22 mouse cellular contexts compared by ENCODE assay signal in genomic region chr11:54693696-54694095, GRCm38 (mm10).
DNase-seq lines count a peak whose midpoint lies in the region; ATAC-seq and TF ChIP-seq lines count a peak whose summit lies in the region.
"Had no signal": no experiment of that assay in that cellular context is flagged by ENCODE, and none has a peak within 500 bp of the region (broad histone marks: within the 10 kb centered on the region; RNA-seq: fewer than 3 reads in every experiment).

No protein-coding gene starts in this region.

- no peaks in the 10 kb centered on the region for H3K27me3 ChIP-seq in MEL (ENCODE audit: control insufficient read depth in 1 of 2, insufficient read depth in 2 of 2, low read length in 2 of 2)
- H3K27me3 ChIP-seq in liver, embryonic 12.5 days (replicated peaks): no peaks in the 10 kb centered on the region
- no peaks in the 10 kb centered on the region for H3K27me3 ChIP-seq in kidney, embryonic 15.5 days
- H3K27me3 ChIP-seq in midbrain, embryonic 14.5 days (ENCODE audit: control insufficient read depth, insufficient read depth, low read length): no peaks in the 10 kb centered on the region
- H3K27me3 ChIP-seq: embryonic facial prominence, embryonic 15.5 days; heart, embryonic 13.5 days; hindbrain, embryonic 15.5 days; Patski had no signal

- H3K9ac ChIP-seq in MEL (ENCODE audit: control insufficient read depth, low read depth, low read length, poor library complexity, severe bottlenecking): no peak overlapping the region
- no peak overlapping the region for H3K9ac ChIP-seq in liver, embryonic 12.5 days
- H3K9ac ChIP-seq in kidney, embryonic 15.5 days: no peak overlapping the region
- H3K9ac ChIP-seq in midbrain, embryonic 14.5 days (replicated peaks; ENCODE audit: low read length): no peak overlapping the region
- H3K9ac ChIP-seq: embryonic facial prominence, embryonic 15.5 days; heart, embryonic 13.5 days; hindbrain, embryonic 15.5 days had no signal

- no peaks in the 10 kb centered on the region for H3K9me3 ChIP-seq in MEL (replicated peaks; ENCODE audit: insufficient read depth, low read length)
- H3K9me3 ChIP-seq in liver, embryonic 12.5 days (replicated peaks): no peaks in the 10 kb centered on the region
- no peaks in the 10 kb centered on the region for H3K9me3 ChIP-seq in kidney, embryonic 15.5 days (replicated peaks)
- no peaks in the 10 kb centered on the region for H3K9me3 ChIP-seq in midbrain, embryonic 14.5 days (ENCODE audit: control insufficient read depth, low read length)
- H3K9me3 ChIP-seq: embryonic facial prominence, embryonic 15.5 days; forebrain, embryonic 10.5 days; heart, embryonic 13.5 days; hindbrain, embryonic 15.5 days had no signal

- no peak overlapping the region for H3K4me3 ChIP-seq in MEL (ENCODE audit: control insufficient read depth in 1 of 2, insufficient read depth in 1 of 2, low read depth in 2 of 2, low read length in 2 of 2)
- H3K4me3 ChIP-seq in bone marrow macrophage, adult 2 months (ENCODE audit: insufficient read depth, low read length): no peak overlapping the region
- H3K4me3 ChIP-seq in liver, embryonic 12.5 days: no peak overlapping the region
- no peak overlapping the region for H3K4me3 ChIP-seq in kidney, embryonic 15.5 days (replicated peaks)
- H3K4me3 ChIP-seq in midbrain, embryonic 14.5 days (replicated peaks; ENCODE audit: low read depth, low read length): no peak overlapping the region
- H3K4me3 ChIP-seq: embryonic facial prominence, embryonic 15.5 days; erythroblast, embryonic 14.5 days; forebrain, embryonic 10.5 days; heart, embryonic 13.5 days; hindbrain, embryonic 15.5 days had no signal

- H3K27ac ChIP-seq in MEL (ENCODE audit: control insufficient read depth, low read depth, low read length): no peak overlapping the region
- H3K27ac ChIP-seq in bone marrow macrophage, adult 2 months (ENCODE audit: insufficient read depth, low read depth, low read length): peak overlapping the region; percentile 56
- no peak overlapping the region for H3K27ac ChIP-seq in liver, embryonic 12.5 days
- H3K27ac ChIP-seq in kidney, embryonic 15.5 days: no peak overlapping the region
- no peak overlapping the region for H3K27ac ChIP-seq in midbrain, embryonic 14.5 days (replicated peaks; ENCODE audit: low read depth, low read length)
- H3K27ac ChIP-seq: embryonic facial prominence, embryonic 15.5 days; forebrain, embryonic 10.5 days; heart, embryonic 13.5 days; hindbrain, embryonic 15.5 days had no signal

- peak; percentile 26 for DNase-seq in lung, postnatal 36 days
- no peak for DNase-seq in lung, postnatal 10 days
- peak; percentile 56 for DNase-seq in MEL (ENCODE audit: low read depth, low spot score)
- DNase-seq in midbrain, embryonic 14.5 days: no peak
- DNase-seq: adrenal gland, postnatal 25 days; B cell, adult 2 months; cerebellum, adult 2 months; cerebellum, postnatal 10 days; gastrocnemius, postnatal 36 days; heart, postnatal 36 days had no signal

- no peaks in the 10 kb centered on the region for H3K79me2 ChIP-seq in MEL (ENCODE audit: control insufficient read depth, insufficient read depth, low read length, poor library complexity)

- TF ChIP-seq POLR2A in MEL (IDR thresholded peaks at IDR 0.05; ENCODE audit: control insufficient read depth in 1 of 2, insufficient read depth in 1 of 2, low read depth in 1 of 2, low read length in 2 of 2, poor library complexity in 1 of 2): no peak
- no peak for TF ChIP-seq POLR2A in bone marrow macrophage, adult 2 months (IDR thresholded peaks at IDR 0.05; ENCODE audit: borderline replicate concordance, low read depth, low read length)

- no peak for ATAC-seq in liver, embryonic 12.5 days
- ATAC-seq in kidney, embryonic 15.5 days (replicated peaks; ENCODE audit: low FRiP score): no peak
- no peak for ATAC-seq in midbrain, embryonic 14.5 days (ENCODE audit: low FRiP score, low TSS enrichment)
- ATAC-seq: activated CD4-positive, CD25-positive, alpha-beta regulatory T cell, adult 4 months; forebrain, embryonic 14.5 days; intestine, embryonic 16.5 days; Patski had no signal

- no peak; the same call in 1 of the 2 replicates for TF ChIP-seq RAD21 in MEL (IDR thresholded peaks at IDR 0.05; ENCODE audit: low read depth, low read length)

- H3K36me3 ChIP-seq in MEL (ENCODE audit: control insufficient read depth in 1 of 2, insufficient read depth in 2 of 2, low read length in 2 of 2): peaks cover 0 to 20% of the 10 kb centered on the region in 2 experiments; a peak in 2 of 4 replicates
- peaks cover 83% of the 10 kb centered on the region for H3K36me3 ChIP-seq in liver, embryonic 12.5 days
- H3K36me3 ChIP-seq in kidney, embryonic 15.5 days: peaks cover 66% of the 10 kb centered on the region
- H3K36me3 ChIP-seq in midbrain, embryonic 14.5 days (ENCODE audit: control insufficient read depth, insufficient read depth, low read length): peaks cover 66% of the 10 kb centered on the region

- TF ChIP-seq CTCF in MEL (IDR thresholded peaks at IDR 0.05 in 2 of 3, conservative IDR thresholded peaks at IDR 0.05 in 1 of 3; ENCODE audit: control insufficient read depth in 1 of 3, insufficient read depth in 1 of 3, low read depth in 2 of 3, low read length in 3 of 3, poor library complexity in 1 of 3, severe bottlenecking in 1 of 3): no peak
- no peak for TF ChIP-seq CTCF in bone marrow macrophage, adult 2 months (IDR thresholded peaks at IDR 0.05; ENCODE audit: low read depth, low read length)

- H3K4me1 ChIP-seq in MEL (ENCODE audit: control insufficient read depth in 1 of 2, insufficient read depth in 2 of 2, low read length in 2 of 2): 0 out of 4 replicates have a peak, but pooled peaks cover 0 to 3% of the 10 kb centered on the region in 2 experiments
- peaks cover 35% of the 10 kb centered on the region for H3K4me1 ChIP-seq in bone marrow macrophage, adult 2 months (ENCODE audit: control insufficient read depth, insufficient read depth, low read length)
- H3K4me1 ChIP-seq in liver, embryonic 12.5 days: no peaks in the 10 kb centered on the region
- no peaks in the 10 kb centered on the region for H3K4me1 ChIP-seq in kidney, embryonic 15.5 days
- H3K4me1 ChIP-seq in midbrain, embryonic 14.5 days (ENCODE audit: control insufficient read depth, insufficient read depth, low read length): no peaks in the 10 kb centered on the region
- H3K4me1 ChIP-seq: embryonic facial prominence, embryonic 15.5 days; forebrain, embryonic 10.5 days; heart, embryonic 13.5 days; hindbrain, embryonic 15.5 days had no signal

- H3K4me2 ChIP-seq in liver, embryonic 12.5 days: no peak overlapping the region
- H3K4me2 ChIP-seq in kidney, embryonic 15.5 days: no peak overlapping the region
- no peak overlapping the region for H3K4me2 ChIP-seq in midbrain, embryonic 14.5 days (ENCODE audit: low read length)
- H3K4me2 ChIP-seq: embryonic facial prominence, embryonic 15.5 days; heart, embryonic 13.5 days; hindbrain, embryonic 15.5 days had no signal

- 0 out of 4 replicates have a peak, but pooled peaks of 1 of the 2 experiments have one; percentile 12 for TF ChIP-seq EP300 in MEL (IDR thresholded peaks at IDR 0.05; ENCODE audit: low read depth in 1 of 2, low read length in 2 of 2)

- WGBS in liver, embryonic 12.5 days (ENCODE audit: insufficient replicate concordance): 77% methylated on average over 6 of the region's 6 CpGs
- WGBS in kidney, embryonic 15.5 days: 81% methylated on average over 6 of the region's 6 CpGs
- WGBS in midbrain, embryonic 14.5 days: 94% methylated on average over 6 of the region's 6 CpGs

TF ChIP-seq in MEL, 35 proteins besides CTCF, POLR2A, EP300 and RAD21:
- TF ChIP-seq UBTF (IDR thresholded peaks at IDR 0.05; ENCODE audit: borderline replicate concordance, insufficient read depth, low read depth, low read length) (no peak), ZNF384 (IDR thresholded peaks at IDR 0.05; ENCODE audit: low read depth, low read length) (peak; percentile 87), SMC3 (IDR thresholded peaks at IDR 0.05; ENCODE audit: low read depth, low read length) (0 out of 2 replicates have a peak, but pooled peaks have one; percentile 18), MAZ (IDR thresholded peaks at IDR 0.05; ENCODE audit: low read depth, low read length) (no peak), NRF1 (IDR thresholded peaks at IDR 0.05; ENCODE audit: insufficient read depth, low read depth, low read length, poor library complexity, severe bottlenecking) (no peak), GATA1 (IDR thresholded peaks at IDR 0.05; ENCODE audit: low read depth, low read length) (peak; percentile 47; the same call in 1 of the 2 replicates), USF1 (IDR thresholded peaks at IDR 0.05; ENCODE audit: low read depth, low read length) (no peak), TBP (IDR thresholded peaks at IDR 0.05; ENCODE audit: low read depth, low read length) (no peak), MAX (IDR thresholded peaks at IDR 0.05; ENCODE audit: low read length) (peak; percentile 32; the same call in 1 of the 2 replicates), BHLHE40 (IDR thresholded peaks at IDR 0.05; ENCODE audit: borderline replicate concordance, low read depth, low read length) (0 out of 2 replicates have a peak, but pooled peaks have one; percentile 9), TAL1 (IDR thresholded peaks at IDR 0.05; ENCODE audit: low read length) (no peak), E2F4 (IDR thresholded peaks at IDR 0.05; ENCODE audit: borderline replicate concordance, low read depth, low read length) (no peak)

Comparison
In these comparisons a context has a peak if more than half of its experiments do, and no peak if none do; other contexts are left out.
1. DNase-seq: peak in lung, postnatal 36 days (single experiment) and MEL (single experiment); none in lung, postnatal 10 days (single experiment) and midbrain, embryonic 14.5 days (single experiment).